Mouse (Mus musculus) brown adipose tissue, adult 24 weeks (tissue): ENCODE results near the gene Olfr287. TPM values are rescaled to one million over a fixed set of nuclear protein-coding genes. Genes with fewer than 3 reads are reported as not detected.

Experiments used
- H3K27ac ChIP-seq: fragments of 200-500 bp; replicated peaks from 2 replicates; pipeline ENCODE4 v1.5.1; 2012; ENCODE audit warnings: low read depth, mild to moderate bottlenecking, low read length
- H3K4me1 ChIP-seq: fragments of 200-500 bp; 2 replicates; pipeline ENCODE4 v1.6.1; 2012; ENCODE audit warnings: low read length, mixed read lengths; ENCODE audit not compliant: control insufficient read depth, insufficient read depth, insufficient read length
- H3K4me3 ChIP-seq: fragments of 200-500 bp; 2 replicates; pipeline ENCODE4 v1.5.1; 2012; ENCODE audit warnings: low read depth, mild to moderate bottlenecking, low read length, moderate library complexity; ENCODE audit not compliant: insufficient read depth
- polyA plus RNA-seq: library from polyadenylated mRNA; stranded (reverse); fragments of >200 nt; gene quantifications from 2 replicates; pipeline ENCODE4 v1.2.4, GENCODE M21; 2012; ENCODE audit not compliant: missing spikeins, insufficient read depth, insufficient read length

Gene Olfr287
- not detected in 2 replicates for polyA plus RNA-seq

GRCm38 (mm10) chr15:98220877-98221276, at the start of gene Olfr287, which contains the start of gene Gm44579:
Gene Olfr287 (minus strand): TSS chr15:98221056.
Gene Gm44579 (minus strand): TSS chr15:98220977.
- no peak within 1 kb of the TSS for H3K4me3 ChIP-seq
- H3K4me1 ChIP-seq, result no peaks in the 10 kb centered on the region
- no peak within 1 kb of the TSS for H3K27ac ChIP-seq

DNA sequence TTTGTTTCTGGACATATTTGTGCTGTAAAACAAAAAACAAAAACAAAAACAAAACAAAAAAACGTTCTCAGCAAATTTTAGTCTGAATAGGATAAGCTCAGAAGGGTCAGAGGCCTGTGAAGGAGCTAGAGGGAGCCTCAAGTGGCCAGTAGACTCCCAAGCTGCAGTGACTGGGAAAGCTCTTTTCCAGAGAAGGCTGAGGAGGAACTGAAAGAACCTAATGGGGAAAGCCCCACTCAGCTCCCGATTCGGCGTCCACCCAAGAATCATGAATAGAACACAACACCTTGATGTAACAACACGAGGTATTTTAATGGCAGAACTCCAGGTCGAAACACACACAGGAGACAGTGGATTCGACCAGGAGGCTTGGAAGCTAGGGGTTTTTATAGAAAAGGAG, 36.9 kb upstream of the Olfr287 start:
- Histone ChIP-seq H3K4me1 (no peaks in the 10 kb centered on the region), H3K4me3 (no peak overlapping the region), H3K27ac (no peak overlapping the region)

DNA sequence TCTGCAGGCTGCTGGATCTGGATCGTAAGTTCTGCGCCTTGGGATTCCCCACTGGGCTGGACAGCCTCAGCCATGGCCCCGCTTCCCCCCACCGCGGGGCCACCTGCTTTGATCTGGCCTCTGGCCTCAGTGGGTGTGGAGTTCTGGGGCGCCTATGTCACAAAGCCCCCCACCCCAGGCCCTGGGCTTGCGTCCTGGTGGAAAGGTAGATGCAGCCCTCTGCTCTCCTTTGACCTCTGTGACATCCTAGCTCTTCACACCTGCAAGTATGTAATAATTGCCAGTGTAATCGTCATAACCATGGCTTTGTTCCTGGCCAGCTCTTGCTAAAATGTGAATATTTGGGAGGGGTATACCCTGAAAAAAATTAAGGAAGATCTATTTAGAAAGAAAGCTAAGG, 36.3 kb upstream of the Olfr287 start, which contains the start of gene H1fnt:
TSS of gene H1fnt (minus strand) at position 101 of the 400 bp plus-strand sequence.
- Histone ChIP-seq H3K4me1 (no peaks in the 10 kb centered on the region), H3K27ac (no peak within 1 kb of the TSS), H3K4me3 (no peak within 1 kb of the TSS)

- H3K4me1 ChIP-seq, result no peaks in the 10 kb centered on the region
- H3K27ac ChIP-seq, result no peak overlapping the region
- no peak overlapping the region for H3K4me3 ChIP-seq
Observed at GRCm38 (mm10) chr15:98256271-98256670, 35.4 kb upstream of the Olfr287 start.

DNA sequence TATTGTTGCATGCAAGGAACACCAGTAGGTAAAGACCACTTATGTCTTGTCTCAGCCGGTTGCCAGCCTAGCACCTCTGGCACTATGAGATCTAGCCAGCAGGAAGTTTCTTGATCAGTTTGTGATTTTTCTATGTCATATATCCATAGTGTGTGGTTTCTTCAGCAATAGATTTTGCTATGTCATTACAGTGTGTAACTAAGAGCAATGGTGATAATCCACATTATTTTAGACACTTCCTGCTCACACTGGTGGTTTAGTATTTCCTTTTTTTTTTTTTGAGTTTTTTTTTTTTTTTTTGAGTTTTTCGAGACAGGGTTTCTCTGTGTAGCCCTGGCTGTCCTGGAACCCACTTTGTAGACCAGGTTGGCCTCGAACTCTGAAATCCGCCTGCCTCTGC, 14.6 kb upstream of the Olfr287 start:
- H3K4me3 ChIP-seq, result no peak overlapping the region
- no peak overlapping the region for H3K27ac ChIP-seq
- H3K4me1 ChIP-seq, result no peaks in the 10 kb centered on the region

DNA sequence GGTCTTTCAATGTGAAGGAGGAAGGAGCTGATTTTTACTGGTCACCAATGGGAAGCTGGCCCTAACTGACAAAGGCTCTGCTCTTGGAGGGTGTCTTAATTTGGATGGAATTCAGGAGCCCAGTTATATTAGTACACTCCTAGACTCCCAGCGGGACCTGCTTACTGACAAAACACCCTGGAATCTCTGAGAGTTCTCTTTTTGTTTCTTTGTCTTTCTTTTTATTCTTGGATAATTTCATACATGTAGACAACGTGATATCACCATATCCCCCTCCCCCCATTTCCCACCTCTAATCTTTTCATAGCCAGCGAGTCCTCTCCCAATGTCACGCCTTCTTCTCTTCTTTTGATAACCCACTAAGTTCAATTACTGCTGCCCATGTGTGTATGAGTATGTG, 13.5 kb upstream of the Olfr287 start, which contains the start of gene Olfr286:
TSS of gene Olfr286 (minus strand) at position 101 of the 400 bp plus-strand sequence.
- Histone ChIP-seq H3K4me1 (no peaks in the 10 kb centered on the region), H3K4me3 (no peak within 1 kb of the TSS), H3K27ac (no peak within 1 kb of the TSS)

- Histone ChIP-seq H3K4me3 (no peak overlapping the region), H3K27ac (no peak overlapping the region), H3K4me1 (no peaks in the 10 kb centered on the region)
Observed at GRCm38 (mm10) chr15:98226096-98226495, 5.2 kb upstream of the Olfr287 start.

- no peak overlapping the region for H3K4me3 ChIP-seq
- no peaks in the 10 kb centered on the region for H3K4me1 ChIP-seq
- no peak overlapping the region for H3K27ac ChIP-seq
Observed at GRCm38 (mm10) chr15:98225610-98226009, 4.8 kb upstream of the Olfr287 start.

DNA sequence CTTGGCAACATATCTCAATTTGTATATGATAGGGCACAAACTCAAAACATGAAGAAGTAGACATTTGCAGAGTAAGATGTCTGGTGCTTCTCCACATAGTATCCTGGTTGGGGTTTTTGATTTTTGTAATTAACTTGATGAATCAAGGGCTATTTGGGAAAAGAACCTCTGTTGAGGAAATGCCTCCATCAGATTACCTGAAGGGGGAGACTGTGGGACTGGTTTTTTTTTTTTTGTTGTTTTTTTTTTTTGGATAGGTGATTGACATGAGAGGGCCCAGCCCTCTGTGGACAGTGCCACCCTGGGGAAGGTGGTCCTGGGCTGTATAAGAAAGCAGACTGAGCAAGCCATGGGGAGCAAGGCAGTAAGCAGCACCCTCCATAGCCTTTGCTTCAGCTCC, 1.5 kb upstream of the Olfr287 start:
- H3K27ac ChIP-seq, result no peak overlapping the region
- no peaks in the 10 kb centered on the region for H3K4me1 ChIP-seq
- no peak overlapping the region for H3K4me3 ChIP-seq

DNA sequence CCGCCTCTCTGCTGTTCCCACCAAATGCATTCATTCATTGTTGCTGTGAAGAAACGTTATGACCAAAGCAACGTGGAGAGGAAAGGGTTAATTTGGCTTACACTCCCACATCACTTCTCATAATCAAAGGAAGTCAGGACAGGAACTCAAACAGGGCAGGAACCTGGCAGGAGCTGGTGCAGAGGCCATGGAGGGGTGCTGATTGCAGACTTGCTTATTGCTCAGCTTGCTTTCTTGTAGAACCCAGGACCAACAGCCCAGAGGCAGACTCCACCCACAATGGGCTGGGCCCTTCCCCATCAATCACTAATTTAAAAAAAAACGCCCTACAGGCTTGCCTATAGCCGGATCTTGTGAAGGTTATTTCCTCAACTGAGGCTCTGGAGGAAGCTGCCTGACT, 6.7 kb downstream of the Olfr287 start:
- Histone ChIP-seq H3K4me1 (peaks cover 4% of the 10 kb centered on the region; the same call in 1 of the 2 replicates), H3K4me3 (no peak overlapping the region), H3K27ac (no peak overlapping the region)

GRCm38 (mm10) chr15:98213336-98213870, 7.5 kb downstream of the Olfr287 start:
- H3K27ac ChIP-seq, result no peak overlapping the region
- H3K4me1 ChIP-seq, result peaks cover 4% of the 10 kb centered on the region; the same call in 1 of the 2 replicates
- H3K4me3 ChIP-seq, result no peak overlapping the region

DNA sequence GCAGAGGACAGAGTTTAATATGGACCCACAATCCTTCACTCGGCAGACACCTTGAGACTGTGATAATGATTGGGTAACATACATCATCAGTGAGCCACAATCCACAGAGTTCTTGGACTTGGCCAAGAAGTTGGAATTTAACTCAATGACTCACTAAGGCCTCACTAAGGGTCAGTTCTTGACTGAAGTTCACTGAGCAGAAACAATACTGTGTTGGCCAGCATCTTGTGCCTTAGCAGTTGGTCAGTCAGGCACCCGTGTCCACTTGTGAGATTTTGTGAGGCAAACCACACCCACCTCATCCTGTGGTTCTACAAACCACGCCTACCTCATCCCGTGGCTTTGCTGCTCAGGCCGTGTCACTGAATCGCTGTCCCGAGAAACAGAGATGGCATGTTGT, 11.2 kb downstream of the Olfr287 start:
- Histone ChIP-seq H3K27ac (no peak overlapping the region), H3K4me3 (no peak overlapping the region), H3K4me1 (peaks cover 4% of the 10 kb centered on the region; the same call in 1 of the 2 replicates)

- Histone ChIP-seq H3K27ac (no peak within 1 kb of the TSS), H3K4me3 (no peak within 1 kb of the TSS), H3K4me1 (no peaks in the 10 kb centered on the region)
Observed at GRCm38 (mm10) chr15:98195442-98195841, 25.4 kb downstream of the Olfr287 start, which contains the start of gene Olfr288. Gene Olfr288 (minus strand): TSS chr15:98195542.

DNA sequence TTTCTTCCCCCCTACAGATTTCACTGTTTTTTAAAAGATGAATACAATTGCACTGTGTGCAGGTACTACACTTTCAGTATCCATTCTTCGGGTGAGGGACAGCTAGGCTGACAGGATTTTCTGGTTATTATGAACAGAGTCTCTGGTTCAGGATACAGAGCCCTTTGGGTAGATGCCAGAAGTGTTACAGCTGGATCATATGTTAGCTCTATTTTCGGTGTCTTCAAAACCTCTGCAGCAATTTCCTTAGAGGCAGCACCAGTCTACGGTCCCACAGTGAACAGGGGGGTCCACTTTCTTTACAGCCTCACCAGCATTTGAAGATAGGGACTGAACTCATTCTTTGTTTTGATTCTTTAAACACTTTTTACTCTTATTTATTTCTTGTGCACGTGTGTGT, 36.4 kb downstream of the Olfr287 start:
- H3K27ac ChIP-seq, result no peak overlapping the region
- no peaks in the 10 kb centered on the region for H3K4me1 ChIP-seq
- H3K4me3 ChIP-seq, result no peak overlapping the region

DNA sequence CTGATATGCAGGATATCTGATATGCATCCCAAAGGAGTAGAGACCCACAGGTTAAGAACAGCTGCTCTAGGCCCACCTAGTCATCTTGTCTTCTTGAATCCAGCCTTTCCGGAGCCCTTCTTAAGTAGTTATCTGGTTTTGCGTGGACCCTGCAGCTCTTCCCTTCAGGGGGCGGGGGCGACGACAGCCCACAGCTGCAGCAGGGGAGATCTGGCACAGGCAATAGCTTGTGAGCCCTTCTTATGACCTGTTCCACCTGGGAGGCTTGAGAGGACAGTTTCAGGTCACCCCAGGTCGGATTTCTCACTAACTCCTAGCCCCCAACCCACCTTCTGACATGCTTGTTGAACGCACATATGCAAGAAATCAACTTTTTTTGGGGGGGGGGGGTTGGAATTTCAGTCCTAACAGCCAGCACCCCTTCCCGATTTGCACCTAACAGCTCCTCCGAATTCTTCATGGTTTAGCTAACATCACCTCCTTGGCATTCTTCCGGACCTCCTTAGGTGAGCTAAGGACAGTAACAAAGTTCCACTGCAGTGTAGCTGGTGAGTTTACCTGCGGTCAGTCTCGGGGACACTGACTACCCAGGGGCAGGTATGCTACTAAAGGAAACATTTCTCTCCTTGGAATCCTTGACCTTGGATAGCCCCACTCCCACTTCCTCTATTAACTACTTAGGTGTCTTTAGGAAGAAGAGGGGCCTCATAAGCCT, 38.8 kb downstream of the Olfr287 start:
- H3K27ac ChIP-seq, result no peak overlapping the region

More for the DNA sequence above, 38.8 kb downstream of the Olfr287 start:
- Histone ChIP-seq H3K4me1 (no peaks in the 10 kb centered on the region), H3K4me3 (no peak overlapping the region)
